Mouse (Mus musculus) liver, adult 2 months (tissue): ENCODE data around the gene Izumo2. TPM values are rescaled to one million over a fixed set of nuclear protein-coding genes. Genes with fewer than 3 reads are reported as not detected.
"Not testable (repeated sequence)": the region's sequence is repeated elsewhere in the genome, so short reads cannot be mapped to it uniquely, and the experiment has no call there.

ENCODE experiments used
- DNase-seq: peaks from one replicate; pipeline ENCODE4 v3.0.0-alpha.2; 2011; ENCODE audit warnings: low read depth, low spot score; ENCODE audit errors: extremely low read depth
- H3K27ac ChIP-seq: fragments of 200-500 bp; replicated peaks from 2 replicates; pipeline ENCODE4 v1.5.1; 2012; ENCODE audit warnings: low read depth, mild to moderate bottlenecking, control low read depth, inconsistent platforms, low read length; ENCODE audit not compliant: insufficient read depth
- H3K27me3 ChIP-seq: fragments of 200-500 bp; 2 replicates; pipeline ENCODE4 v1.6.1; 2012; ENCODE audit warnings: mild to moderate bottlenecking, moderate library complexity, low read length, inconsistent platforms; ENCODE audit not compliant: control insufficient read depth, insufficient read depth
- H3K36me3 ChIP-seq: fragments of 200-500 bp; 2 replicates; pipeline ENCODE4 v1.6.1; 2012; ENCODE audit warnings: low read length, inconsistent platforms; ENCODE audit not compliant: control insufficient read depth, insufficient read depth
- H3K4me1 ChIP-seq: fragments of 200-500 bp; 2 replicates; pipeline ENCODE4 v1.6.1; 2011; ENCODE audit warnings: low read length; ENCODE audit not compliant: control insufficient read depth, insufficient read depth
- H3K4me3 ChIP-seq: fragments of 200-500 bp; 2 replicates; pipeline ENCODE4 v1.5.1; 2011; ENCODE audit warnings: low read depth, mild to moderate bottlenecking, control low read depth, low read length, moderate library complexity; ENCODE audit not compliant: insufficient read depth
- H3K79me2 ChIP-seq: fragments of 200-500 bp; 2 replicates; pipeline ENCODE4 v1.6.1; 2012; ENCODE audit warnings: inconsistent platforms, mild to moderate bottlenecking, low read length, moderate library complexity; ENCODE audit not compliant: control insufficient read depth, insufficient read depth
- H3K9ac ChIP-seq: fragments of 200-500 bp; 2 replicates; pipeline ENCODE4 v1.6.1; 2012; ENCODE audit warnings: low read depth, mild to moderate bottlenecking, control low read depth, inconsistent platforms, low read length
- CTCF ChIP-seq: fragments of 200-500 bp; IDR thresholded peaks from 2 replicates; pipeline ENCODE4 v1.5.1; 2011; ENCODE audit warnings: low read depth, low read length, control low read depth
- POLR2A ChIP-seq: fragments of 200-500 bp; IDR thresholded peaks from 2 replicates; pipeline ENCODE4 v1.6.1; 2011; ENCODE audit warnings: low read length, control low read depth; ENCODE audit not compliant: insufficient read depth; ENCODE audit errors: extremely low read depth
- WGBS: fragments of 180-500 bp; shearing (Covaris S2); methylation state at CpG from one replicate; pipeline ENCODE4 v1.1.7; 2018; 5-methylcytosine and 5-hydroxymethylcytosine counted together
- polyA plus RNA-seq: library from polyadenylated mRNA; depleted of rRNA; stranded (reverse); fragments of >200 nt; gene quantifications from 2 replicates; pipeline ENCODE4 v1.2.3, GENCODE M21; 2012
- total RNA-seq: library from RNA; depleted of rRNA; stranded (reverse); fragments of >200 nt; gene quantifications from 2 replicates; pipeline ENCODE4 v1.2.3, GENCODE M21; 2014

The Izumo2 gene
- total and polyA plus RNA-seq, 2 experiments = not detected

DNA sequence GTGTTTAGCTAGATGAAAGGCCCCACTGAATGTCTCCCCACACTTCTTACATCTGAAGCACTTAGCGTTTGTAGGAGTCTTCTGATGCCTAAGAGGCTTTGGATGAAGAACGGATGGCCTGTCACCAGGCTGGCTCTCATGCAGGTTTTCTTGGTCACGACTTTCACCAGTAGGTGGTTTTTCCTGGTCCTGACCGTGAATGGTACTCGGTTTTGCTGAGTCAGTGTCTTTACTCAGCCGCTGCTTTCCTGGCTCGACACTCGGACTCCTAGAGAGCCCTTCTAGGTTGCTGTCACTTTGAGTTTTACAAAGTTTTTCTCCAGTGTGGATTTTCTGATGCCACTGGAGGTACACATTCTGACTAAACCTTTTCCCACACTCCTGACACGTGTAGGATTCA, 25.2 kb downstream of the Izumo2 start:
- Histone ChIP-seq H3K4me1 (no peaks in the 10 kb centered on the region), H3K79me2 (no peaks in the 10 kb centered on the region), H3K27me3 (no peaks in the 10 kb centered on the region), H3K4me3 (no peak overlapping the region), H3K9ac (no peak overlapping the region), H3K36me3 (no peaks in the 10 kb centered on the region), H3K27ac (no peak overlapping the region)
- no peak for DNase-seq
- TF ChIP-seq CTCF (no peak), POLR2A (no peak)
- 85% methylated on average over 9 of the region's 9 CpGs for WGBS

DNA sequence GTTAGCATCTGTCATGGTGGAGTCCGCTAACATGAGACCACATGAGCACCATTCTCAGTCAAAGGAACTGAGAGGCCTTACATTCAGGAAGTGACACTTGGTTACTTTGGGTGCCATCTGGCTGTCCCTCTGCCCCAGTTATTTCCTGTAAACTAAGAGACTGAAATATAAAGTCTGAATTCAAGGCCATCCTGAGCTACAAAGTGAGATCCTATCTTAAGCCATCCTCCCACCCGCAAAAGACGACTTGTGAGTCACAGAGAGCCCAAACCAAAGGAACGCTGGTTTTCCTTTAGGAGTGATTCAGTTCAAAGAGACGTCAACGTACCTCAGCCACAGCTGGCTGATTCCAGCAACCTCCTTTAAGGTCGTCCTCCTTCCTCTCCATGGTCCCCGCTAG, 32.8 kb downstream of the Izumo2 start:
- Histone ChIP-seq H3K4me3 (no peak overlapping the region), H3K4me1 (no peaks in the 10 kb centered on the region), H3K27me3 (no peaks in the 10 kb centered on the region), H3K36me3 (no peaks in the 10 kb centered on the region), H3K9ac (no peak overlapping the region), H3K27ac (no peak overlapping the region), H3K79me2 (no peaks in the 10 kb centered on the region)
- WGBS = 83% methylated on average over 8 of the region's 8 CpGs
- TF ChIP-seq POLR2A (no peak), CTCF (no peak)
- DNase-seq = no peak

DNA sequence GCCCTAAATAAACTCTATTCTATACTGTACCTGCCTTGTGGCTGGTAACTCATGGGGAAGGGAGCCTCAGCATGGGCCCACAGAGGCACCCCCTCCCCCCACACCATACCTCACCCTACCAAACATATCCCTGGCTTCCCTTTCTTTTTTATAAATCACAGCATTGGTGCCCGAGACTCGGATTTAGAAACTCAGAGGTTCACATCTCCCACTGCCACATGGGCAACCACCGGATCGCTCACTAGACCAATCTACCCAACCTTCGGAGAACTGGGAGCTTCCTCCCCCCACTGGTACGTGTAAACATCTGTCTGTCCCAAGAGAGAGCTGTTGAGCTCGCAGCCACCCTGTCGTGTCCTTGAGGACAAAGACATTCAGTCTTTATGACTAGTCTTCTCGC, 35.7 kb downstream of the Izumo2 start:
- H3K27ac ChIP-seq = no peak overlapping the region
- H3K36me3 ChIP-seq = no peaks in the 10 kb centered on the region
- 70% methylated on average over 9 of the region's 9 CpGs for WGBS
- H3K79me2 ChIP-seq = no peaks in the 10 kb centered on the region
- TF ChIP-seq CTCF (no peak), POLR2A (no peak)
- no peak overlapping the region for H3K9ac ChIP-seq
- H3K4me1 ChIP-seq = peaks cover 6% of the 10 kb centered on the region; the same call in 1 of the 2 replicates
- H3K4me3 ChIP-seq = no peak overlapping the region
- DNase-seq = no peak
- H3K27me3 ChIP-seq = no peaks in the 10 kb centered on the region

DNA sequence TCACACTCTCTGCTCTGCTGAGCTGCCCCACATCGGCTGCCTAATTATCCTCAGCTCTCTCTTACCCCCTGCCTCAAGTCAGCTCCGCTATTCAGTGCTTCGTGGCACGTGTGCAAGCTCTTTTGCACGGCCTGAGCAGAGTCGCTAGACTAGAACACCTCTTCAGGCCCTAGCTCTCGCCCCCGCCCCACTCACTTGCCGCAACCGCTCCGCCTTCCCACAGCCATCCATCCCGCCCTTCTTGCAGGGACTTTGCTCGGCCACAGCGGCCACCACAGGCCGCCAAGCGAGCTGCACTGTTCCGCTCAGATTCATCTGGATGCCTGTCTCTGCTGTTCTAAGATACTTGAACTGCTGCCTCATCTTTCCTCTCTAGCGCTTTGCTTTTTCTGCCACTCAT, 36.5 kb downstream of the Izumo2 start:
- TF ChIP-seq POLR2A (no peak), CTCF (peak; percentile 88)
- peak overlapping the region; percentile 31 for H3K9ac ChIP-seq

DNA sequence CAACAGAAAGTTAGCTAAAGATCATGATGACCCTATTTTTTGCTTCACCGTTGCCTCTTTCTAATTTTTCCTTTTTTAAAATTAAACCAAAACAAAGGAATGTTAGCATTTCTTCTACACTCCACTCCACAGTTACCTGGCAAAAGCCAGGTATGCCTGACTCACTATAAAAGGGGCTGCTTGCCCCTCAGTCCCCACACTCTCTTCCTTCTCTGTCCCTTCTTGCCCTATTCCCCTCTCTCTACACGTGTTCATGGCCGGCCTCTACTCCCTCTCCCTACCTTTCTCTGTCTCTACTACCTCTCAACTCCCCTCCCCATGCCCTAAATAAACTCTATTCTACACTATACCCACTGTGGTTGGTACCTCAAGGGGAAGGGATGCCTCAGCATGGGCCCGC, 38.6 kb downstream of the Izumo2 start:
- DNase-seq = no peak
- Histone ChIP-seq H3K79me2 (no peaks in the 10 kb centered on the region), H3K36me3 (no peaks in the 10 kb centered on the region), H3K27me3 (no peaks in the 10 kb centered on the region), H3K27ac (no peak overlapping the region), H3K4me3 (no peak overlapping the region), H3K9ac (no peak overlapping the region), H3K4me1 (peaks cover 6% of the 10 kb centered on the region; the same call in 1 of the 2 replicates)
- TF ChIP-seq POLR2A (no peak), CTCF (no peak)
- WGBS = 63% methylated on average over 4 of the region's 4 CpGs

More for the DNA sequence above, 36.5 kb downstream of the Izumo2 start:
- Histone ChIP-seq H3K27me3 (no peaks in the 10 kb centered on the region), H3K4me3 (peak overlapping the region; percentile 39), H3K79me2 (no peaks in the 10 kb centered on the region), H3K36me3 (no peaks in the 10 kb centered on the region), H3K27ac (no peak overlapping the region), H3K4me1 (peaks cover 6% of the 10 kb centered on the region; the same call in 1 of the 2 replicates)
- WGBS = under 1% methylated on average over 18 of the region's 18 CpGs
- peak; percentile 51 for DNase-seq

DNA sequence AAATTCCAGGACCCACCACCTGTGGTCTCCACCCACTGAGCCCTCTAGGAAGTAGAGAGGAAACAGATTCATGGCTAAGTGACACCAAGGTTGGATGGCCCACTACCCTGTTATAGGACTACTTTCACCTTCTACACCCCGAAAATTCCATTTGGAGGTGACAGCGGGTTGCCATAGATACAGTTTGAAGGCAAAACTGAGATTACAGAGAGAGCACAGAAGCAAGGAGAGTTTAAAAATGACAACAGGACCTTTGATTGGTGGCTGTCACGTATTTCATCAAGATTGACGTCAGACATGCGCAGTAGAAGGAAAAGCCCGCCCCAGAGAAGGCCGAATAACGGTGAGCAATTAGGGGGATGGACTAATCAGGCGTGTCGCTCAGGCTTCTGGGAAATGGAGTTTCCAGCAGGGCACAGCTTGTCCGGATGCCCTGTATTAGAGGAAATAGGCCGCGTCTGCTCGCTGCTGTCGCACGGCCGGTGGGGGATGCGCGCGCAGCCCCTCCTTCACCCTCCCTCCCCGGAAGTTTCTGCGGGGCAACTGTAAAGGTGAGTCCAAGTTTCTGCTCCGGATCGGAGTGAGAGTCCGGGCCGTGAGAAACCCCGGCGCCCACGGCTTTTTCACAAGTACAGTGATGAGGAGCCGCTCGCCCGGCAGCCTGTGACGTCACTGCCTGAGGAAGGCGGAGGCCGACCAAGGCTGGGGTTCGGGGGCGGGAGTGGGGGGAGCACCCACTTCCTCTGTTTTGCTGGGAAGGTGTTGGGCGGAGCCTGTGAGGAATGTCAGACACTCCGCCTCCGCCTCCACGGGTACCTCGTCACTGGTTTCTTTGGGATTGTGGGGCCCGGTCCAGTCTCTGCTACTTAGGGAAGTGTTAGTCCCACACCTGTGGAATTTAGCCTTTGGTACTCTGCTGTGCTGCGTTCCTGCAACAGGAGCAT, 39.8 kb downstream of the Izumo2 start, which contains the start of gene Vrk3:
Gene Vrk3 (plus strand): TSS at position 313 of the 944 bp plus-strand sequence.
- no peaks in the 10 kb centered on the region for H3K27me3 ChIP-seq
- H3K36me3 ChIP-seq = no peaks in the 10 kb centered on the region
- peak within 1 kb of the TSS; percentile 81 for H3K4me3 ChIP-seq
- H3K79me2 ChIP-seq = no peaks in the 10 kb centered on the region
- H3K9ac ChIP-seq = peak within 1 kb of the TSS; percentile 77
- peak; percentile 97 for DNase-seq
- peak; percentile 54; the same call in 1 of the 2 replicates for TF ChIP-seq POLR2A
- TF ChIP-seq CTCF = no peak
- peak within 1 kb of the TSS; percentile 93 for H3K27ac ChIP-seq
- H3K4me1 ChIP-seq = peaks cover 6% of the 10 kb centered on the region; the same call in 1 of the 2 replicates
- WGBS = under 1% methylated on average over 44 of the region's 44 CpGs

DNA sequence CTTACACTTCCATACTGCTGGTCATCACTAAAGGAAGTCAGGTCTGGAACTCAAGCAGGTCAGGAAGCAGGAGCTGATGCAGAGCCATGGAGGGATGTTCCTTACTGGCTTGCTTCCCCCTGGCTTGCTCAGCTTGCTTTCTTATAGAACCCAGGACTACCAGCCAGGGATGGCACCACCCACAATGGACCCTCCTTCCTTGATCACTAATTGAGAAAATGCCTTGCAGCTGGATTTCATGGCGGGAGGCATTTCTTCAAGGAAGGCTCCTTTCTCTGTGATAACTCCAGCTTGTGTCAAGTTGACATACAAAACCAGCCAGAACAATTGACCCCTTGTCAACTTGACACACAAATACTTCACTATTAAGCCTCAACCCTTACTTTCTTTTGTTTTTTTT, 42.4 kb downstream of the Izumo2 start, which contains the start of gene Zfp473:
Gene Zfp473 (minus strand): TSS at position 101 of the 400 bp plus-strand sequence.
- not testable (repeated sequence) for DNase-seq, H3K4me3 ChIP-seq
- 96% methylated on average over 1 of the region's 1 CpGs for WGBS

More for the DNA sequence above, 42.4 kb downstream of the Izumo2 start, which contains the start of gene Zfp473:
- H3K27ac ChIP-seq, H3K79me2 ChIP-seq, H3K4me1 ChIP-seq, H3K9ac ChIP-seq, H3K27me3 ChIP-seq: not testable (repeated sequence)
- H3K36me3 ChIP-seq = peaks cover 16% of the 10 kb centered on the region
